Mouse (Mus musculus): ENCODE results near the gene Zmynd11.

- TF ChIP-seq GATA1 (IDR thresholded peaks at IDR 0.05; ENCODE audit: low read length): no peak
- no peak for TF ChIP-seq TAL1 (IDR thresholded peaks at IDR 0.05; ENCODE audit: low read length)
These were observed 114.5 kb downstream of the Zmynd11 start for GRCm38 (mm10) chr13:9650580-9650979.
